Mouse (Mus musculus): Measurements from ENCODE around the gene Plcb4.

Gene Plcb4

GRCm38 (mm10) chr2:135759499-135760095, 100.8 kb downstream of the Plcb4 start:
- peak; percentile 59 to 86 for DNase-seq (ENCODE audit: low spot score in 2 of 2)

GRCm38 (mm10) chr2:135761226-135761802, 102.5 kb downstream of the Plcb4 start:
- peak in 1 of 2 experiments; percentile 29 for DNase-seq (ENCODE audit: low spot score in 2 of 2)

DNA sequence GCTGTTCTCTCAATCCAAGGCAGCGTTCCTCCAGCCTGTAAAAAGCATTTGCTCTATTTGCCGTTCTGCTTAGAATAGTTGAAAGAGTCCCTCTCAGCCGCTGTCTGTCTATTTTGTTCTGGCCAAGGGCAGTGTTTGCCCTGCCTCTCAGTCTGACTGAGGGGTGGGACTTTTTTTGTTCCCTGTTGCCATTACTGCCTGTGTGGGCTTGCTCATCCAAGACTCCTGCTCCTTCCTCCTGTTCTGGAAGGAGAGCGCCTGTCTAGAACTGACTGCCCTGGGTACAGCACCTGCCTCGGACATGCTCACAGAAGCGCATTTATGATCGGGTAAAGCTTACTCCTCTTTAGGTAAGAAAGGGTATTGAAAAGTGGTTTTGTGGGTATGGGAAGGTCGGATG, 105.9 kb downstream of the Plcb4 start:
- DNase-seq (ENCODE audit: low spot score in 2 of 2): no peak

DNA sequence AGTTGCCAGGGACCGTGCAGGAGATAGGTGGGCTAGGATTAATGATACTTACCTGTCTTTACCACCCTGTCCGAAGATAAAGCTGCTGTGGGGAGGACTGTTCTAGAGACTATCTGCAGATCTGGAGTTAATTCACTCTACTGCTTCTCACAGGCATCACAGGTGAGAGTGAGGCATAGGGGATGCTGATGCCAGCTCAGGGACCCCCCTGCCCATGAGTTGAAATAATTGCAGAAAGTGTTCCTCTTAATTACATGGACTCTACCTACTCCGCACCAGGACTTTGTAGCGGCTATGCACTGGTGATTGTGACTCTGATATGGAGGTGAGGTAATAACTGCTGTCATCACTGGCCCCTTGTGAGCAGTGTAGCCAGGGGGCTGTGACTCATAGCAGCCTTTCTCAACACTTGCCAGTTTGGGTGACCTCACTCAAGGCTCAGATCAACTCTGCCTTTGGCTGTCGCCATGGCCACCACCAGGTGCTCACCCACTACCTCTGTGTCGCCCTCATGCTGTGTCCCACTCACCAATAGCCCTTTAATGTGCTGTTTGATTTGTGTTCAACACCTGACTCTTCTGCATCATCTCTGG, 107.8 kb downstream of the Plcb4 start:
- DNase-seq (ENCODE audit: low spot score in 2 of 2): no peak

DNA sequence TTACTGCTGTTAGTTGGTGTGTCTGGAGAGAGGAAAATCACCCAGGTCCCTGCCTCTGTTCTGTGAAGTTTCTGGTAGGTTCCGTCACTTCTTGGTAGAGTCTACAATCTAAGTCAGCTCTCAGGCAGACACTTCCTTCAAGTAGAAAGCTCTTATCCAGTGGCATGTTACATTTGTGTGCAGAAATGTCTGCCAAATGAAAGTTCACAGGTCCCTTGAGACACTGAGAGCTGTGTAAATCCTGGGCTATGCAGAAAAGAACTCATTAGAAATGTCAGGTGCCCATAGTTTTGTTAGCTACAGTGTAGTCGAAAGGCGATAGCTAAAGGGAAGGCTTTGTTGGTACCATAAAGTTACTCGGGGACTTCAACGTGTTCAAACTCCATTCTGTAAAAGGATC, 108.7 kb downstream of the Plcb4 start:
- no peak for DNase-seq (ENCODE audit: low spot score in 2 of 2)

- no peak for DNase-seq (ENCODE audit: low spot score in 2 of 2)
These were observed 110.9 kb downstream of the Plcb4 start for GRCm38 (mm10) chr2:135769701-135770100.

DNA sequence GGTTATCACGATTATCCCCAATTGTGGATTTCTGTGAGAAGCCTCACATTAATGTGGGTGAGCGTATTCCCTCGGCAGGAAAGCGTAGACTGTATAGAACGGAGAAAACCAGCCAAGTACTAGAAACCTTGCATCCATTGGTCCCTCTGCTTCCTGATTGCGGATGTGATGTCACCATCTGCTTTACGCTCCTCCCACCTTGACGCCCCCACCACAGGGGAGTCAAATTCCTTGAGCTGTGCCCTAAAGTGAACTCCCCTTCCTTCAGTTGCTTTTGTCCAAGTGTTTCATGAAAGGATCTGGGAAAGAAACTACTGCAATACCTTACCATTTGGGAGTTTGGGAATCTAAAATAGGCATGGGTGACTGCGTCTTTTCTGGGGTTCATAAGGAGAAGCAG, 111.4 kb downstream of the Plcb4 start:
- no peak for DNase-seq (ENCODE audit: low spot score in 2 of 2)

DNA sequence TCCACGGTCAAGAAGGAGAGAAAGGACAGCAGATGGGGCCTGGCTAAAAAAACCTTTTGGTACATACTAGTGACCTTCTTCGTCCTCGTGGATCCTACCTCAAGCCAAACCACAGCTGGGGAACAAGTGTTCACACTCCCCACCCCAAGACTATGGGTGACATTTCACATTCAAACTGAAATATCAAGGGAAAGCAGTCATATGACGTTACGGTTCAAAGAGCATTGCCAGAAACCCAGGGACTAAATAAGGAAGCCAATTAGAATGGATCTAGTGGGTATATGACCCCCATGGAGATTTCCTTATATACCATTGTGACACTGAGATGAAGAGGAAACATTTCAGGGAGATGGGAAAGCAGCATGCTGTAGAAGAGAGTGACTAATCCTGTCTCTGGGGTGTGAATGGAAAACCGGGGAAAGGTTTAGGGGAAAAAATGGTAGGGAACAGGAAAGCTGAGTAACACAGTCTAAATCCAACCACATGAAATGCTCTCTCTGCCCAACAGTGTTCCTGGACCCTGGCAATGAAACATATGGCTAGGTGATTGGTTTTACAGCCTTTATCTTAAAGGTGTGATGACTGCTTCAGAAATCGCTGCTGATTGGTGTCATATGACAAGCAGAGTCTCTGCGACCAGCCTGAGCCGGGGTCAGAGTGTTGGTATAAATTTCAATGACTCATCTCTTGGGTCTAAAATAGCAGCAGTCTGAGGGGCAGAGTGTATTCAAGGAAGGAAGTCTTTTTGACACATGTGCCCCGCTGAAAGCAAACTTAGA, 114.6 kb downstream of the Plcb4 start:
- peak in 1 of 2 experiments; percentile 23 for DNase-seq (ENCODE audit: low spot score in 2 of 2)

DNA sequence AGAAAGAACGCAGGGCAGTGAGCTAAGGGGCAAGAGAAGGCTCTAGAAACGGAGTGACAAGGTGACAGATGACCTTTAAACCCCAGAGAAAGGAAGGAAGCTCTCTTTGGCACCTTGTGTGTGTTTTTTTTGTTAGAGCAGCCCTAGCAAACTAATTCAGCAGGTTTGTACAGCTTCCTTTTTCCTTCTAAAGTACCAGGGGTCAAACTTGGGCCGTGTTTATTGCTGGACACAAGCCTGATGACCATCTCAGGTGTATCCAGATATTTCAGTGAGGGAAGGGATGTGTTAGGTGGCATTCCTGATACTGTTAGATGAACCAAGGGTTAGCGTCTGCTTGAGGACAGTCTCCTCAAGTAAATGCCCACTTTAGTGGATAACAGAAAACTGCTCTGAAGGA, 116.2 kb downstream of the Plcb4 start:
- DNase-seq (ENCODE audit: low spot score in 2 of 2): peak in 1 of 2 experiments; percentile 57

- DNase-seq (ENCODE audit: low spot score in 2 of 2): no peak
These were observed 117.4 kb downstream of the Plcb4 start for GRCm38 (mm10) chr2:135776131-135776775.

DNA sequence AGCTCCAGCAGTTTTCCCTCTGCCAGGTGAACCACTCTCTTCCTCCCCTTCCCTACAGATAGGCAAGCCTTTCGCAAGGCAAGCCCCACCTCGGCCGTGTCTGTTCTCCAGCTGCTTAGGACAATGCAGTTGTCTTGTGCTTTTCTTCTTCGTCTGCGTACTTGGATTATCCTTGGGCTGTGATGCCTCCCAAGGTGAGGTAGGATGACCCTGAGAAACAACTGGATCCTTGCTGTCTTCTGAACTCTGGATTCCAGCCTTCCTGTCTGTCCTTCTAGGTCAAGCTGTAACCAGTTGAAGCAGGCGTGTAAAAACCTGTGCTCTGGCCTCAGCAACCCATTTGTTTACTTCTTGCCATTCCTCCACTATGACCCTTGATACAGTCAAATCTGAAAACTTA, 122.6 kb downstream of the Plcb4 start:
- DNase-seq (ENCODE audit: low spot score in 2 of 2): no peak

DNA sequence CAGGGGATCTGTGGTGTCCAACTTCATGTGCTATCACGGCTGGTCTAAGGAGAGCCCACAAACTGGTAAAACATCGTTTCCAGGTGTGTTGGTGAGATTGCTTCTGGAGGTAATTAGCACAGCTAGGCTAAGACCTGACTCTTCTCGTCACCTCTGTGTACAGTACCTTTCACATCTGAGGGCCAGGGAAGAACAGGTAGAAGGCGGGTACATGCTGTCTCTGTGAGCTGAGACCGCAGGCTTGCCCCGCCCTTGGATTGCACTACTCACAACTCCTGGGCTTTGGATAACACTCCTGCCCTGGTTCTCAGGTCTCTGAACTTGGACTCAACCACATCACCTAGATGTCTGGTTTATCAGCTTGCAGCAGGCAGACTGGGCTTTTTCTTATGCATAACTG, 128.6 kb downstream of the Plcb4 start:
- DNase-seq (ENCODE audit: low spot score in 2 of 2): no peak

DNA sequence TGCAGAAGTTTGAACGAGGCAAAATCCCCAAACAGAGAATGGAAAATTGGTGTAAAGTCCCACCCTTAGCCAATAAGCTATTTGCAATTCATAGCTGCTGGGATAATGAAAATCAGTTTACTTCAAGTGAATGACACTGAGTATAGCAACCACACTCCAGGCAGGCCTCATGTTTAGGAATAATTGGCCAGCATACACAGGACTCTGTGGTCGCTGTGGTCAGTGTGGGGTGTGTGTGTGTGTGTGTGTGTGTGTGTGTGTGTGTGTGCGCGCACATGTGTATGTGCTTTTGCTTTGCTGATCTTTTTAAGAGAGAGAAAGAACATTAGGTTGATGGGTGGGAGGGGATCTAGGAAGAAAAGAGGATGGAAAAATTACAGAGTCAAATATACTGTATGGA, 134.1 kb downstream of the Plcb4 start:
- no peak for DNase-seq (ENCODE audit: low spot score in 2 of 2)

DNA sequence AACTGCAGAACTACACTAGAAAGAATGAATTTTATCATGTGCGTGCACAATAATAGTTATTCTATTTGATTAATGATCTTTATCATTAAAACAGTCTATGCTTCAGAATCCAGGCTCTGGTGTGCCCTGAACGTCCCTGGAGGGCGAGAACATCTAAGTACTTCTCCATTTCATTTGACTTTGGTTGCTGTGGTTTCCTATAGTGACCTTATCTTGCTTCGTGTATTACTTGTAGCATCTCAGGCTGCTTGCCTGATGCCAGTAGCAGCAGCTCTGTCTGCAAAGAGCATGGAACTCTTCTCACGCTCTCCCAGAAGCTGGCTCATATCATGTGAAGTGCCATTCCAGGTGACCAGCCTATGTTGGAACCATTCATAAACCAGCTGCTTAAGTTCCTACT, 137.9 kb downstream of the Plcb4 start:
- DNase-seq (ENCODE audit: low spot score in 2 of 2): no peak

GRCm38 (mm10) chr2:135797677-135798546, 139.1 kb downstream of the Plcb4 start:
- DNase-seq (ENCODE audit: low spot score in 2 of 2): peak; percentile 13 to 29

DNA sequence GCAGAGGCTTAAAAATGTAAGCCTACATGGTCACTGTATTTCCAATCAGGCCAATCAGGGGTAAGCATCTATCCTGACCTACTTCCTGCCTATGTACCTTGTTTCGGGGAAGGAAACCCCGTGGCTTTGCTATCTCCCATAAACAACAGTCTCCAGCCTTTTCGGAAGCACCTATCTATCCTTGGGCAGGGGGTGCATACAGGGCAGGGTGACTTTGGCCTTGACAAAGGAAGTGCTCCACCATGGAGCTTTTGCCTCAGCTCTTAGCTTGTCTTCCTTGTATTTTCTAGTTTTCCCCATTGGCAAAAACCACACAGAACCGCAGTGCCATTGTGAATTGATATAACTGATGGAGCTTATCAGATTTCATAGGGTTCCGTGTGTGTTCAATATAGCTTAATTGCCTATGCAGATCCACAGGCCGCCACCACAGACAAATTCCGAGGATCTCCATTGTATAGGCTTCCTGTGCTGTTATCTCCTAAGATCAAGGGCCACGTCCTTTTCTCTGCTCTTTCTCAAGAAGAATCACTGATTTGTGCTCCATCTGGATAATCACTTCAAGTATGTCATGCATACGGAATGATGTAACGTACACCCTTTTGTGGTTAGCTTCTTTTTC, 140.4 kb downstream of the Plcb4 start:
- no peak for DNase-seq (ENCODE audit: low spot score in 2 of 2)

- DNase-seq (ENCODE audit: low spot score in 2 of 2): no peak
These were observed 141.6 kb downstream of the Plcb4 start for GRCm38 (mm10) chr2:135800385-135800784.

DNA sequence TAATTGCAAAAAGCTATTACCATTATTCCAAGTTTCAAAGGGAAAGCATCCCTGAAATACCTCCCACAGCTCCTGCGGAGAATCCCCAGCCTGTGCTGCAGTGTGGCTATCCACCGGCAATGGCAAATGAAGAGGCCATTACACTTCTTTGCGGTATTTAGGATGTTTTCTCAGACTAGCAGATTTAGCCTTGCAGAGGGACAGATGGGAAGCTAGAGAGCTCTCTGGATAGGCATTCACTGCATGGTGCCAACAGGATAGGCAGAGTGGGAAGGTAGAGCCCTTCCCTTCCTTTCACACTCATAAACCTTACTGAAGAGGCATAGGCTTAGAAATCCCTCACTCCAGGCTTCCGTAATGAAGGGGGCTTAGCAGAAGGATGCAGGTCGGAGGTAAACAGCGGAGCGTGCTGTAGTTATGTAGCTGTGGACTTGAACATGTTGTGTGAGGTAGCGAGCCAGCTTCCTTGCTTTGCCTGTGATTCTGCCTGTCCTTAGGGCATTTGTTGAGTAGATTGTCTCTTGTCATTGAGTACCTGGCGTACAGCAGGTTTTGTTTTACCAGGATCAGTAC, 144.2 kb downstream of the Plcb4 start:
- no peak for DNase-seq (ENCODE audit: low spot score in 2 of 2)

GRCm38 (mm10) chr2:135805748-135806685, 147.2 kb downstream of the Plcb4 start:
- no peak for DNase-seq (ENCODE audit: low spot score in 2 of 2)

All from heart, adult 9 months (tissue).